Mouse (Mus musculus): ENCODE measurements around the gene Ptprg.

Ptprg gene

GRCm38 (mm10) chr14:12069707-12070106 lies 516.4 kb downstream of the Ptprg start:
- DNase-seq: no peak

GRCm38 (mm10) chr14:12070361-12070760 lies 517.0 kb downstream of the Ptprg start:
- no peak for DNase-seq

DNA sequence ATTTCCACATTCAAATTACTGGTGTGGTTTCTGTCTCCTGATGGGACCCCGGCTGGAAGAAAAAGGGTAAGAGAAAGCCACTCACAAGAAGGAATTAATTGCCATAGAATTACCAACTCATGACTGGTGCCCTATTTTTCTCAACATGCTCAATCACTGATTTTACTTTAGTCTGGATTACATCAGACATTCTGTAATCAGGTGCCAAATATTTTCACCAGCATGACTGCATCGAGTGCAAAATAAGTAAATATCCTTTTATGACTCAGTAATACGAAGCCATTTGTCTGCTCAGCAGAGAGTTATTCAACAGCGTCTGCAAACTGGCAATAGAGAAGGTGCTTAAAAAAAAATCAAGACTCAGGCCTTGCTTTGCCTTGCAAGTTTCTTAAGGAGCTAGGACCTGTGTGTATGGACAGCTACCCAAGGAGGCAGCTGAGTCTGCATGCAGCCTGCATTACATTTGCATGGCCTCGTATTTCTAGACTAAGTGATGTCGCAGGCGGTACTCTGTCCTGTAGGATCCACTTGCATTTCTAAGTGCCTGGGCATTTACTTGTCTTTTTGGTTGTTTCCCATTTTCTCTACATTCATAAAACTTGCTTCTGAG lies 517.6 kb downstream of the Ptprg start:
- DNase-seq: no peak

DNA sequence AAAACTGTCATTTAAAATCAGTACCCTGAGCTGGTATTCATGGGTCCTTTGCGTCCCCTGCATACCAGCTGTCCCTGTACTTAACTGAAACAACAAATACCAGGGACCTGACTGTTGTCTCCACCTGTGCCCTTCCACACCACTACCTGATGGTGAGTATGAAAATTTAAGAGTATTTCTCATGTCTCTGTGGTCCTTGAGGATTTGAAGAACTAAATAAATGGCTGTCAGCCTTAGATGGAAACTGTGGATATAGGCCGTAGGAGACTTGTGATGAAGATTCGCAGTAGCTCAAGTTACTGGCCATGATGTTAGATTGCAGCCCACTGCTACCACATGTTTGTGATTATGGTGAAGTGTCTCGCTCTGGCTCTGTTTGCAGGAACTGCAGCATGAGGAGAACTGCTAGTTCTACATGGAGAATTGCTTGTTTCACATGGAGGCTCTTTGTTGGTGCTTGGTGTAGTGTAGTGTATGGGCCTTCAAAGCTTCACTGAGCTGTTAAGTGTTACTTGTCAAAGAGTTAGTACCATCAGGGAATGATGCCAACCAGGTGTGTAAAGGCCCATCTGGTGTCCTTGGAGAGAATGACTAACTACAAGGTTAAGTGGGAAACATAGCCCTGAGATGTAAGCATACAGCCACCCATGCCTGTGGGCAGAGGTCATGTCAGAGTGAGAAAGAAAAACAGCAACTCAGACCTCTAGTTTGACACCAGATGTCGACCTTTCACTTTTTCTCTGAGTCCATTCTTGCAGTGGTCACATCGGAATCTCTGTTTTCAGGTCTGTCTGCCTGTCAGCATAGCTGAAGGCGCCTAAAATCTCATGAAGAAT lies 518.9 kb downstream of the Ptprg start:
- DNase-seq: no peak

DNA sequence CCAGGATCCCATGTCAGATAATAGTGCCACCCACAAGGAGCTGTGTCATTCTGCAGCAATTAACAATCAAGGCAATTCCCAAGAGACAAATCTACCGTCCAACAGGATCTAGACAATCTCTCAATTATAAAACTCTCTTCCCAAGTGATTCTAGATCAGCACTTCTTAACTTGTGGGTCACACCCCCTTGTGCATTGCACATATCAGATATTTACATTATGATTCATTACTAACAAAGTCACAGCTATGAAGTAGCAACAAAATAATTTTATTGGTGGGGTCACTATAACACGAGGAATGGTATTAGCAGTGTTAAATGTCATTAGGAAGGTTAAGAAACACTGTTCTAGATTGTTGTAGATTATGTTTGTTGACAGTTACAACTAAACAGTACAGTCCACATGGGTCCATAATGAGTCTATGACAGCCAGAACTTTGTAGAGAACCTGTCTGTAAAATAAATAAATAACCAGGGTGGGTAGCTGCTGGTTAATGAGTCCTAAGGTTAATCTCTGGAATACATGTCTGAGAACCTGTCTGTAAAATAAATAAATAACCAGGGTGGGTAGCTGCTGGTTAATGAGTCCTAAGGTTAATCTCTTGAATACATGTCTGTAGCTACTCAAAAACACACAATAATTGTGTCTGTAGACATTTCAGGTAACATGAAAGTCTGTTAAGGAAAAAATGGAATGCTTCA lies 520.2 kb downstream of the Ptprg start:
- no peak for DNase-seq

DNA sequence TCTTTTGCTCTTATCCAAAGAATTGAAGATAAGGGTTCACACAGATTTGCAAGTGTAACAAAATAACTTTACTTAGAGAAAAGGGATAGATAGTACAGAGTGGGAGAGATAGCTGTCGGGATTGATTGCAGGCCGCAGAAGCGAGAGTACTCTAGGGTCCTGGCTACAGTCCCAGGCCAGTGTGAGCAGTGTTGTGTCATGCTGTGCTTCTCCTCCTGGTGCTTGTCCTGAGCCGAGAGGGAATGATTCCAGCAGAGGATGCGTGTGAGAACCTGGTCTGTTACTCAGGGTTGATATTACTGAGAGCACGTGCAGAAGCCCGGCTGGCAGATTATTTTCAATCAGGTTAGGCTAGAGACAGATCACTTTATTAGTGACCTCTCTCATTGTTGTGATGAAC lies 523.9 kb downstream of the Ptprg start:
- peak; percentile 34 to 61 for DNase-seq

- DNase-seq: no peak
Measured at GRCm38 (mm10) chr14:12079250-12079649, 525.9 kb downstream of the Ptprg start.

- no peak for DNase-seq
Measured at GRCm38 (mm10) chr14:12079833-12080401, 526.6 kb downstream of the Ptprg start.

- DNase-seq: no peak
Measured at GRCm38 (mm10) chr14:12082131-12082921, 529.0 kb downstream of the Ptprg start.

DNA sequence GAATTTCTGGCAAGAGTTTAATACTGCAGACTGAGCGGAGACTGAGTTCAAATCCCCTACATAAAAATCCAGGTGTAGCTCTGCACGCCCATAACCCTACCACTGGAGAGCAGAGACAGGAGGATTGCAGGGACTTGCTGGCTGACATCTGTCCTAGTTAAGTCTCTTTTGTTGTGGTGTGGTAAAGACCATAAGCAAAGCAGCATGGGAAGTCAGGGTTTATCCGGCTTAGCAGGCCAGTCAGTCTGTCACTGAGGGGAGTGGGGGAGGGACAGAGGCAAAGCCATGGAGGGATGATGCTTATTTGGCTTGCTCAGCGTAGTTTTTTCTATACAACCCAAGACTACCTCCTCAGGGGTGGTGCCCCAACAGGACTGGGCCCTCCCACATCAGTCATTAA lies 530.7 kb downstream of the Ptprg start:
- DNase-seq: no peak

- peak; percentile 77 to 80 for DNase-seq
Measured at GRCm38 (mm10) chr14:12085078-12085477, 531.7 kb downstream of the Ptprg start.

DNA sequence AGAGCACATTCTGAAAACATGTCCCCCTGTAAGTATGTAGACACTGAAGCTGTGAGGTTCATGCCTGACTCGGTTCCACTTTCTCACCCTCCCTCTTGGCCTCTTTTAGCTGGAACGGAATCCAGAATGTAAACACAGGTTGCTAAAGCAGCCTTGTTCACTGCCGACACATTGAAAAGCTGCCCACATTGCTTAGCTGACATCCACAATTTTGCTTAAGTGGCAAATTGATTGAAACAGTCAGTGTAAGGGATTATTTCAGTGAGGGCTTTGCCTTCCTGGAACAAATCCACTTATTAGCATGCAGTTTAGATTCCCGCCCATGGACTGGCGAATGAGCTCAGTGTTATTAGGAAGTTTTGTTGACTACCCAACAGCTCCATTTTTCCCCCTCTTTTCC lies 532.8 kb downstream of the Ptprg start:
- DNase-seq: no peak

- no peak for DNase-seq
Measured at GRCm38 (mm10) chr14:12089954-12090353, 536.6 kb downstream of the Ptprg start.

DNA sequence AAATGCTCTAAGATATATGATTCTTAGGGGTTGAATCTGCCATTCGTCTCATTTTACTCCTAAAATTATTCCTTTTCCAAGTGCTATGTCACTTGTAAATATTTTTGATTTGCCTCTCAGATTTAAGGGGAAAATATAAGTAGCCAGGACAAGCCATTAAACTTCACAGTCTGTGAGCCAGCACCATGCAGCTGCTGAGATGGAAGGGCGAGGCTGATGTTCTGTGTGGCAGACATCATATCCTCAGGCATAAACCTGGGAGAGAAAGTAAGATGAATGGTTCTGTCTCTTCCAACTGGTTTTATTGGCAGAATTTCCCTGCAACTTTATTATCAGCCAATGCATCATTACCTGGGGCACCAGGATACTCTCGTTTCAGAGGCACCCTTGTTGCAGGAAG lies 538.4 kb downstream of the Ptprg start:
- no peak for DNase-seq

DNA sequence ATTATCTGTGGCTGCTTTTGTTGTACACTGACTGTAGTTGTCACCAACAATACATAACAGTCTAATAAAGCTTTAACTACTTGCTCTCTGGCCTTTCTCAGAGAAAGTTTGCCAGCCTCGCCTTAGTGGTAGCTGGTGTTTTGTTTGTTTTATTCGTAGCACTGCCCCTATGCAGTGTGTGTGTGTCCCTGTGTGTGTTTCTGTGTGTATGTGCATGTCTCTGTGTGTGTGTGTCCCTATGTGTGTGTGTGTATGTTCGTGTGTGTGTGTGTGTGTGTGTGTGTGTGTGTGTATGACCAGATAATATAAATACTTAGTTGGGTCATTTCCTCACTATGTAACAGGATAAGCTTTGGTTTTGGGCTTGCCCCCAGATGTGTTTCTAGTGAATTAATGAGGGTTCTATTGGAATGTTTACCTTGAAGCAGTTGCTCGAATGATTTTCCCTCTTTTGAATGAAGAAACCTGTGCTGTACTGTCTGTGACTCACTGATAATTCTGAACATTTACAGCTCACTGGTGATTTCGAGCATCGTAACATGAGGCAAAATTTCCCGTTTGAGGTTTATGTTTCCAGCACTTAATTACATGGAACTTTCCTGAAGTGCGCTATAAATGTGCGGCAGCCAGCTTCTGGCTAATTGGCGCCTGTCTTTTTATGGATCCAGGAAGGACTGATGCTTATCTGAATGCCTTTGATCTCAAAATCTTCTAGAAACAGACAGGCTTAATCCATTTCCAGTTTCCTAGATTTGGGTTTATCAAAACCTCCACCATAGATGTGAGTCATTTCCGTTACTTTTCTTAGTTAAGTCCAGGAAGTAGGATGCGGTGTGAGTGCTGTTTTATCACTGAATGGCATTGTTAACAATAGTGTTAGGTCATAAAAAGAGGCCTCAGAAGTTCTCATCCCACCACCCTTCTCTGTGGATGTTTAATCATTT lies 546.3 kb downstream of the Ptprg start:
- DNase-seq: no peak

- DNase-seq: no peak
Measured at GRCm38 (mm10) chr14:12102389-12103325, 549.3 kb downstream of the Ptprg start.

DNA sequence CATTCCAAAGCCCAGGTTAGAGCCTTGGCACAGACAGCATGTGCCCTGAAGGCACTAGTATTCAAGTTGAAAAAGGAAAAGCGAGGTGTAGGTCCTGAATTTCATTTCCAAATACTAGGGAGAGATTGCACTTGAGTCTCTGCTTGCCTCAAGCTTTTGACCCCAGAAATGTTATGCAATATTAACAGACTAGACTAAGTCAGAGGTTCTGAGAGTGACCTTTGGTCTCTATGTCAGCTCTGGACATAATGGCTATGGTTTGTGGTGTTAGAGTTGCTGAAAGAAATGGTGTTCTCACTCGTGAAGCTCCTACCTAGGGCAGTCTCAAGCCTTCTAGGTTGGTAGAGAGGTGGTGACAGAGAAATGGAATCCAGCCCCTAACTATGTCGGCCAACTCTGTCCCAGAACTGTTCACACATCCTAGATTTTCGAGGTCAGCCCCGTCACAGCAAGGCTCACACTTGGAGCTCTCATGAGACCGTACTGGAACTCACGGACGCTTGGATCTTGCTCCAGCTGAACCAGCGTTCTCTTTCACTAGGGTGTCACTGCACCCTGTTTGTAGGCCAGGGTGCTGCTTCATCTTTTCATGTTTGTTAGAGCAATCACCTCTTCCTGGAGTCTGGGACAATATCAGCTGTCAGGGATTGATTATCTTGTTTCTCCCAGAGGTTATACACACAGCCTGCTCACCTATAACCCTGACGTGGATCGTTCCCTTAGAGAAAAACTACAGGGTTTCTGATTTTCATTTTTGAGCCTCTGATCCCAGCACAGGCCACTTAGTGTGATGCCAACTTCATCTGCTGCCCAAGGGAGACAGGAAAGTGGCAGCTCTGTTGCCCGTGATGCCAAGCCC lies 551.2 kb downstream of the Ptprg start:
- no peak for DNase-seq

GRCm38 (mm10) chr14:12105156-12105430 lies 551.8 kb downstream of the Ptprg start:
- DNase-seq: no peak

- no peak for DNase-seq
Measured at GRCm38 (mm10) chr14:12105593-12105992, 552.3 kb downstream of the Ptprg start.

DNA sequence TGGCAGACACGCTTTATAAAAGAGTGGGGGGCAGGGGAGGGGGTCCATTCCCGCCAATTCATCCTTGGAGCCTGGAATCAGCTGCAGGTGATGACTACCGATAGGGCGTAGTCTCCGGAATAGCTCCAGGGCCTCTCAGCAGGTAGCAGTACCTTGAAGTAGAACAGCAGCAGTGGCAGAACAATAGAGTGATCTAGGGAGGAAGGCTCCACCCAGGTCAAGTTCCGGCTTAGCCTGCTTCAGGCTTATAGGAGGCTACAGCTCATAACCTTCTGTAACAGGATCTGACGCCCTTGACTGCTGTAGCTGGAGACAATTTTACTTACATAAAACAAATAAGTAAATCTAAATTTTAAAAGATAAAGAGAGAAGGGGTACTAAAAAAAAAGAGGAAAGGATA lies 554.1 kb downstream of the Ptprg start:
- no peak for DNase-seq
